Mouse (Mus musculus) G1E (cell line): Measurements from ENCODE around the gene Mrpl18.

Experiments used
- CTCF ChIP-seq: IDR thresholded peaks from 2 replicates; pipeline ENCODE4 v1.5.1; 2012; ENCODE audit warnings: low read depth, low read length, inconsistent platforms, mixed read lengths
- GATA1 ChIP-seq: IDR thresholded peaks from 2 replicates; pipeline ENCODE4 v1.6.1; 2012; ENCODE audit warnings: borderline replicate concordance, low read length, inconsistent platforms, mixed read lengths
- GATA2 ChIP-seq: IDR thresholded peaks from 2 replicates; pipeline ENCODE4 v1.6.1; 2012; ENCODE audit warnings: low read depth, low read length, inconsistent platforms, borderline replicate concordance
- POLR2AphosphoS5 ChIP-seq: IDR thresholded peaks from 2 replicates; pipeline ENCODE4 v1.6.1; 2012; ENCODE audit warnings: low read depth, low read length, inconsistent platforms; ENCODE audit not compliant: insufficient replicate concordance
- TAL1 ChIP-seq: conservative IDR thresholded peaks from 2 replicates; pipeline ENCODE4 v1.6.1; 2012; ENCODE audit warnings: low read depth, low read length, inconsistent platforms, mixed read lengths

DNA sequence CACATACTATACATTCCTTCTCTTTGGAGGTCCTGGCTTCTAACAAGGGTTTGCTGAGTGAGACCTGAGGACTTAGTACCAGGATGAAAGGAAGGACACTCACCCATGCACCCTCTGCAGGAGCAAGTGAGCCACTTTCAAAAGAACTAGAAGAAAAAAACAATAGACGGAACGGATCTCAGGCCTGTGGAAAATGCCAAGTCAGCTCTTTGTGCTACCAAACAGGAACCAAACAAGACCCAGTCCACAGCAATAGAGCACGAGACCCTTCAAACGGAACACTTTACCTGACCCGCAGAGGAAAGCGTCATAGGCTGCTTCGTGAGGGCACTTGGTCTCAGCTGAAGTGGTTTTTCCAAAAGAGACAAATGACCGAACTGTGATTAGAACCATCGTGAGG lies 24.1 kb downstream of the Mrpl18 start:
- TF ChIP-seq CTCF = no peak
- TF ChIP-seq TAL1 = no peak
- no peak for TF ChIP-seq GATA1
- TF ChIP-seq POLR2AphosphoS5 = no peak
- no peak for TF ChIP-seq GATA2
